In genomic region chr11:90317482-90317881, GRCm38 (mm10) we compare ENCODE assay signal across 8 mouse cellular contexts.
DNase-seq lines count a peak whose midpoint lies in the region; ATAC-seq and TF ChIP-seq lines count a peak whose summit lies in the region.

No protein-coding gene starts in this region.

- 21% methylated on average over 4 of the region's 4 CpGs for WGBS in heart, embryonic 10.5 days
- 9% methylated on average over 4 of the region's 4 CpGs for WGBS in lung, postnatal 0 days

- peak; percentile 85 for TF ChIP-seq CTCF in lung, postnatal 0 days (IDR thresholded peaks at IDR 0.05)

- TF ChIP-seq EP300 in lung, postnatal 0 days (IDR thresholded peaks at IDR 0.05) = no peak

- DNase-seq in heart, adult 18-20 months = peak; percentile 34 to 81
- DNase-seq in heart, embryonic 10.5 days (ENCODE audit: low spot score) = no peak
- DNase-seq in 416B (ENCODE audit: low read depth) = peak; percentile 68
- peak; percentile 12 for DNase-seq in adrenal gland, adult 8-10 months
- DNase-seq in embryo, embryonic 11.5 days (ENCODE audit: low read depth, low spot score) = peak; percentile 22
- peak; percentile 34 to 74 for DNase-seq in kidney, postnatal 36 days
- DNase-seq in lung, postnatal 0 days (ENCODE audit: low spot score) = peak; percentile 61
- DNase-seq in telencephalon, adult 2 months (ENCODE audit: low read depth, low spot score) = peak; percentile 82

- H3K4me2 ChIP-seq in lung, postnatal 0 days (replicated peaks; ENCODE audit: low read depth, low read length) = no peak overlapping the region

- H3K9me3 ChIP-seq in heart, embryonic 10.5 days = no peaks in the 10 kb centered on the region
- H3K9me3 ChIP-seq in lung, postnatal 0 days (ENCODE audit: low read length) = no peaks in the 10 kb centered on the region

- ATAC-seq in lung, postnatal 0 days = no peak

- no peaks in the 10 kb centered on the region for H3K4me1 ChIP-seq in heart, embryonic 10.5 days
- no peaks in the 10 kb centered on the region for H3K4me1 ChIP-seq in lung, postnatal 0 days (ENCODE audit: insufficient read depth, low read depth, low read length)

- no peaks in the 10 kb centered on the region for H3K36me3 ChIP-seq in heart, embryonic 10.5 days
- H3K36me3 ChIP-seq in lung, postnatal 0 days (ENCODE audit: insufficient read depth, low read length) = no peaks in the 10 kb centered on the region

- H3K27ac ChIP-seq in heart, embryonic 10.5 days = no peak overlapping the region
- H3K27ac ChIP-seq in lung, postnatal 0 days (ENCODE audit: low read length) = no peak overlapping the region

- no peak overlapping the region for H3K4me3 ChIP-seq in heart, embryonic 10.5 days
- no peak overlapping the region for H3K4me3 ChIP-seq in lung, postnatal 0 days (ENCODE audit: low read depth, low read length)

- no peak overlapping the region for H3K9ac ChIP-seq in lung, postnatal 0 days (replicated peaks; ENCODE audit: low read depth)

- H3K27me3 ChIP-seq in heart, embryonic 10.5 days (ENCODE audit: insufficient read depth, poor library complexity, severe bottlenecking) = no peaks in the 10 kb centered on the region
- H3K27me3 ChIP-seq in lung, postnatal 0 days (replicated peaks; ENCODE audit: insufficient read depth, low read length) = no peaks in the 10 kb centered on the region
